Mouse (Mus musculus) spleen, postnatal 36 days (tissue): ENCODE data around the gene Itga9.

ENCODE experiments used
- DNase-seq, 2 experiments: peaks; one replicate each; pipeline ENCODE4 v3.0.0; 2022; ENCODE audit warnings: low spot score in 2 of 2, mixed read lengths in 1 of 2

The Itga9 gene

GRCm38 (mm10) chr9:118688248-118688647 is 81.8 kb downstream of the Itga9 start:
- no peak for DNase-seq

- DNase-seq: no peak
Observed at GRCm38 (mm10) chr9:118688921-118689451, 82.5 kb downstream of the Itga9 start.

- DNase-seq: no peak
Observed at GRCm38 (mm10) chr9:118693256-118693655, 86.8 kb downstream of the Itga9 start.

GRCm38 (mm10) chr9:118694420-118694825 is 87.9 kb downstream of the Itga9 start:
- DNase-seq: no peak

GRCm38 (mm10) chr9:118698191-118698590 is 91.7 kb downstream of the Itga9 start:
- no peak for DNase-seq

GRCm38 (mm10) chr9:118699716-118700115 is 93.2 kb downstream of the Itga9 start:
- no peak for DNase-seq

GRCm38 (mm10) chr9:118700889-118701288 is 94.4 kb downstream of the Itga9 start:
- DNase-seq: no peak

- DNase-seq: no peak
Observed at GRCm38 (mm10) chr9:118701791-118702190, 95.3 kb downstream of the Itga9 start.

GRCm38 (mm10) chr9:118703146-118703545 is 96.7 kb downstream of the Itga9 start:
- DNase-seq: no peak

GRCm38 (mm10) chr9:118705381-118706074 is 99.0 kb downstream of the Itga9 start:
- peak; percentile 47 to 56 for DNase-seq

GRCm38 (mm10) chr9:118706176-118706975 is 99.9 kb downstream of the Itga9 start:
- DNase-seq: no peak

GRCm38 (mm10) chr9:118710625-118711024 is 104.1 kb downstream of the Itga9 start:
- DNase-seq: no peak

- DNase-seq: no peak
Observed at GRCm38 (mm10) chr9:118711749-118712148, 105.3 kb downstream of the Itga9 start.

- no peak for DNase-seq
Observed at GRCm38 (mm10) chr9:118713515-118713914, 107.0 kb downstream of the Itga9 start.

GRCm38 (mm10) chr9:118714536-118714935 is 108.0 kb downstream of the Itga9 start:
- no peak for DNase-seq

GRCm38 (mm10) chr9:118715971-118716628 is 109.6 kb downstream of the Itga9 start:
- DNase-seq: peak; percentile 33 to 46

GRCm38 (mm10) chr9:118717436-118717835 is 110.9 kb downstream of the Itga9 start:
- no peak for DNase-seq

- DNase-seq: no peak
Observed at GRCm38 (mm10) chr9:118718511-118718910, 112.0 kb downstream of the Itga9 start.

GRCm38 (mm10) chr9:118721056-118721455 is 114.6 kb downstream of the Itga9 start:
- DNase-seq: no peak

GRCm38 (mm10) chr9:118722789-118723325 is 116.4 kb downstream of the Itga9 start:
- peak; percentile 25 to 30 for DNase-seq

GRCm38 (mm10) chr9:118725128-118725527 is 118.6 kb downstream of the Itga9 start:
- DNase-seq: no peak

GRCm38 (mm10) chr9:118726550-118726949 is 120.1 kb downstream of the Itga9 start:
- peak in 1 of 2 experiments; percentile 15 for DNase-seq
